Mouse (Mus musculus): ENCODE measurements at regions not wholly inside any gene's neighbourhood (a gene's known extent, or its start where the extent isn't known, plus 50 kb on each side); places are given as distances from the start of the nearest gene placed in this dataset.

GRCm38 (mm10) chr13:97558884-97559283 is 201.5 kb downstream of the Gm10260 start:
- DNase-seq, result no peak

GRCm38 (mm10) chr13:97555312-97555711 is 205.1 kb downstream of the Gm10260 start:
- DNase-seq, result no peak

GRCm38 (mm10) chr13:97554601-97555000 is 205.8 kb downstream of the Gm10260 start:
- no peak for DNase-seq

- DNase-seq, result no peak
Measured at GRCm38 (mm10) chr13:97552236-97552635, 208.2 kb downstream of the Gm10260 start.

GRCm38 (mm10) chr13:97550880-97551279 is 209.6 kb downstream of the Gm10260 start:
- DNase-seq, result no peak

- no peak for DNase-seq
Measured at GRCm38 (mm10) chr13:97550172-97550571, 210.3 kb downstream of the Gm10260 start.

- DNase-seq, result no peak
Measured at GRCm38 (mm10) chr13:97549384-97549783, 211.0 kb downstream of the Gm10260 start.

GRCm38 (mm10) chr13:97548527-97548977 is 211.9 kb downstream of the Gm10260 start:
- DNase-seq, result no peak

- no peak for DNase-seq
Measured at GRCm38 (mm10) chr13:97546936-97547335, 213.5 kb downstream of the Gm10260 start.

- no peak for DNase-seq
Measured at GRCm38 (mm10) chr13:97545971-97546454, 214.4 kb downstream of the Gm10260 start.

- DNase-seq, result no peak
Measured at GRCm38 (mm10) chr13:97539686-97540085, 220.7 kb downstream of the Gm10260 start.

GRCm38 (mm10) chr13:97538441-97538840 is 222.0 kb downstream of the Gm10260 start:
- DNase-seq, result no peak

- DNase-seq, result no peak
Measured at GRCm38 (mm10) chr13:97537686-97538085, 222.7 kb downstream of the Gm10260 start.

GRCm38 (mm10) chr13:97537206-97537605 is 223.2 kb downstream of the Gm10260 start:
- no peak for DNase-seq

GRCm38 (mm10) chr13:97533896-97534666 is 226.4 kb downstream of the Gm10260 start:
- no peak for DNase-seq

GRCm38 (mm10) chr13:97531181-97531580 is 229.3 kb downstream of the Gm10260 start:
- DNase-seq, result no peak

GRCm38 (mm10) chr13:97530570-97530969 is 229.9 kb downstream of the Gm10260 start:
- no peak for DNase-seq

- DNase-seq, result no peak
Measured at GRCm38 (mm10) chr13:97527958-97528357, 232.5 kb downstream of the Gm10260 start.

- DNase-seq, result no peak
Measured at GRCm38 (mm10) chr13:97524847-97525434, 235.5 kb downstream of the Gm10260 start.

GRCm38 (mm10) chr13:97523523-97524412 is 236.7 kb downstream of the Gm10260 start:
- DNase-seq, result no peak

- DNase-seq, result no peak
Measured at GRCm38 (mm10) chr13:97520988-97521547, 239.4 kb downstream of the Gm10260 start.

- DNase-seq, result no peak
Measured at GRCm38 (mm10) chr13:97516731-97517130, 243.7 kb downstream of the Gm10260 start.
